ENCODE assay signal across 19 mouse cellular contexts in genomic region chr19:48174717-48175116, GRCm38 (mm10). TPM values are rescaled to one million over a fixed set of nuclear protein-coding genes. Genes with fewer than 3 reads are reported as not detected.
DNase-seq lines count a peak whose midpoint lies in the region; TF ChIP-seq lines count a peak whose summit lies in the region.
"Had no signal": no experiment of that assay in that cellular context is flagged by ENCODE, and none has a peak within 500 bp of the region (broad histone marks: within the 10 kb centered on the region; RNA-seq: fewer than 3 reads in every experiment).

No protein-coding gene starts in this region.

- H3K4me1 ChIP-seq in heart, embryonic 10.5 days: no peaks in the 10 kb centered on the region
- H3K4me1 ChIP-seq: embryonic facial prominence, embryonic 12.5 days; heart, embryonic 12.5 days; megakaryocyte, embryonic 14.5 days had no signal

- H3K4me3 ChIP-seq in heart, embryonic 10.5 days: no peak overlapping the region
- no peak overlapping the region for H3K4me3 ChIP-seq in layer of hippocampus, adult 2 months
- H3K4me3 ChIP-seq: embryonic facial prominence, embryonic 12.5 days; heart, embryonic 12.5 days; megakaryocyte, embryonic 14.5 days; myocyte had no signal

- no peaks in the 10 kb centered on the region for H3K27me3 ChIP-seq in heart, embryonic 10.5 days (ENCODE audit: insufficient read depth, poor library complexity, severe bottlenecking)
- H3K27me3 ChIP-seq: embryonic facial prominence, embryonic 12.5 days; heart, embryonic 12.5 days; megakaryocyte, embryonic 14.5 days had no signal

- no peaks in the 10 kb centered on the region for H3K9me3 ChIP-seq in heart, embryonic 10.5 days
- H3K9me3 ChIP-seq: embryonic facial prominence, embryonic 12.5 days; heart, embryonic 12.5 days; megakaryocyte, embryonic 14.5 days had no signal

- TF ChIP-seq CTCF in layer of hippocampus, adult 2 months (conservative IDR thresholded peaks at IDR 0.05): peak; percentile 58

- H3K36me3 ChIP-seq in heart, embryonic 10.5 days: no peaks in the 10 kb centered on the region
- H3K36me3 ChIP-seq: embryonic facial prominence, embryonic 12.5 days; heart, embryonic 12.5 days had no signal

- 68% methylated on average over 4 of the region's 4 CpGs for WGBS in heart, embryonic 10.5 days

- no peak overlapping the region for H3K27ac ChIP-seq in heart, embryonic 10.5 days
- H3K27ac ChIP-seq in layer of hippocampus, adult 2 months: no peak overlapping the region
- H3K27ac ChIP-seq: embryonic facial prominence, embryonic 12.5 days had no signal

- DNase-seq in heart, adult 11 months: peak; percentile 29
- DNase-seq in heart, embryonic 10.5 days (ENCODE audit: low spot score): no peak
- DNase-seq in layer of hippocampus, adult 2 months (ENCODE audit: low spot score in 2 of 2): no peak
- DNase-seq in layer of hippocampus, adult 8-10 months (ENCODE audit: low spot score in 2 of 2): no peak
- peak; percentile 5 for DNase-seq in right cerebral cortex, adult 18-20 months
- DNase-seq in right cerebral cortex, postnatal 36 days (ENCODE audit: low spot score in 2 of 2): no peak
- DNase-seq in adrenal gland, adult 18-20 months (ENCODE audit: low spot score in 2 of 2): no peak
- DNase-seq: adrenal gland, adult 8-10 months; B cell, adult 2 months; cerebellum, adult 9-10 months; gastrocnemius, postnatal 25 days; heart, postnatal 4 days; lung, adult 2 months; thymus, postnatal 36 days had no signal

RNA-seq across cellular contexts. Expression of gene Sorcs3, which starts 31.1 kb away (rescaled TPM):
- 0.49 and 0.57 TPM in 2 replicates for polyA plus RNA-seq in heart, embryonic 10.5 days (2016; fragmentation: Nextera tagmentation; extraction: Ambion mirVana)
- 10 to 100 TPM; 34.1 to 34.3 TPM for total RNA-seq in layer of hippocampus, adult 2 months (2021)
- total RNA-seq in layer of hippocampus, adult 8-10 months (2022): 10 to 100 TPM; 32.1 to 38.9 (median 34.6) TPM
- total RNA-seq in adrenal gland, adult 18-20 months (2021): not detected
- total RNA-seq: gastrocnemius, postnatal 25 days had no signal
- polyA plus RNA-seq: myocyte; spleen, adult 2 months had no signal

Comparison
In these comparisons a context has a peak if more than half of its experiments do, and no peak if none do; other contexts are left out.
1. DNase-seq: peak in heart, adult 11 months (single experiment) and right cerebral cortex, adult 18-20 months (single experiment); none in heart, embryonic 10.5 days (single experiment), layer of hippocampus, adult 2 months (0 of 2), layer of hippocampus, adult 8-10 months (0 of 2), right cerebral cortex, postnatal 36 days (0 of 2) and adrenal gland, adult 18-20 months (0 of 2).
2. RNA of gene Sorcs3, which starts 31.1 kb away (total RNA-seq): 32.1 to 38.9 TPM in layer of hippocampus, adult 8-10 months and 34.1 to 34.3 TPM in layer of hippocampus, adult 2 months; not detected in adrenal gland, adult 18-20 months; every median in the first group is over 10 times any median in the second.